Mouse (Mus musculus): ENCODE results near the gene Shisal2a. TPM values are rescaled to one million over a fixed set of nuclear protein-coding genes. Genes with fewer than 3 reads are reported as not detected.

The Shisal2a gene
- polyA plus RNA-seq, 1 experiment, result 1.4 TPM

GRCm38 (mm10) chr4:108344631-108345083, 38.5 kb downstream of the Shisal2a start:
- peaks cover 5% of the 10 kb centered on the region for H3K4me1 ChIP-seq (ENCODE audit: control insufficient read depth, insufficient read depth, low read length)

GRCm38 (mm10) chr4:108339277-108339690, 43.9 kb downstream of the Shisal2a start:
- Histone ChIP-seq H3K27ac (ENCODE audit: insufficient read depth, low read length) (peak overlapping the region; percentile 77), H3K27me3 (ENCODE audit: control insufficient read depth, insufficient read depth, low read length, poor library complexity, severe bottlenecking) (no peaks in the 10 kb centered on the region), H3K36me3 (ENCODE audit: control insufficient read depth, insufficient read depth, low read length, poor library complexity, severe bottlenecking) (peaks cover 10% of the 10 kb centered on the region), H3K4me1 (ENCODE audit: control insufficient read depth, insufficient read depth, low read length) (no peaks in the 10 kb centered on the region), H3K4me3 (ENCODE audit: low read depth, low read length) (no peak overlapping the region), H3K9ac (ENCODE audit: low read depth, poor library complexity, severe bottlenecking) (no peak overlapping the region), H3K9me3 (replicated peaks; ENCODE audit: control insufficient read depth, insufficient read depth, low read length, poor library complexity, severe bottlenecking) (no peaks in the 10 kb centered on the region)
- TF ChIP-seq CTCF (IDR thresholded peaks at IDR 0.05; ENCODE audit: low read depth, low read length) (peak; percentile 27), EP300 (IDR thresholded peaks at IDR 0.05; ENCODE audit: insufficient read depth, low read depth, low read length) (no peak), POLR2A (IDR thresholded peaks at IDR 0.05; ENCODE audit: insufficient read depth, low read length) (no peak)

More at GRCm38 (mm10) chr4:108344631-108345083, 38.5 kb downstream of the Shisal2a start:
- H3K27ac ChIP-seq (ENCODE audit: insufficient read depth, low read length), result no peak overlapping the region
- no peaks in the 10 kb centered on the region for H3K9me3 ChIP-seq (replicated peaks; ENCODE audit: control insufficient read depth, insufficient read depth, low read length, poor library complexity, severe bottlenecking)
- no peaks in the 10 kb centered on the region for H3K27me3 ChIP-seq (ENCODE audit: control insufficient read depth, insufficient read depth, low read length, poor library complexity, severe bottlenecking)
- TF ChIP-seq POLR2A (IDR thresholded peaks at IDR 0.05; ENCODE audit: insufficient read depth, low read length) (no peak), EP300 (IDR thresholded peaks at IDR 0.05; ENCODE audit: insufficient read depth, low read depth, low read length) (no peak), CTCF (IDR thresholded peaks at IDR 0.05; ENCODE audit: low read depth, low read length) (no peak)
- no peak overlapping the region for H3K4me3 ChIP-seq (ENCODE audit: low read depth, low read length)
- H3K9ac ChIP-seq (ENCODE audit: low read depth, poor library complexity, severe bottlenecking), result no peak overlapping the region
- no peaks in the 10 kb centered on the region for H3K36me3 ChIP-seq (ENCODE audit: control insufficient read depth, insufficient read depth, low read length, poor library complexity, severe bottlenecking)

- Histone ChIP-seq H3K27ac (ENCODE audit: insufficient read depth, low read length) (peak overlapping the region; percentile 77), H3K27me3 (ENCODE audit: control insufficient read depth, insufficient read depth, low read length, poor library complexity, severe bottlenecking) (no peaks in the 10 kb centered on the region), H3K4me1 (ENCODE audit: control insufficient read depth, insufficient read depth, low read length) (no peaks in the 10 kb centered on the region), H3K36me3 (ENCODE audit: control insufficient read depth, insufficient read depth, low read length, poor library complexity, severe bottlenecking) (peaks cover 10% of the 10 kb centered on the region), H3K9me3 (replicated peaks; ENCODE audit: control insufficient read depth, insufficient read depth, low read length, poor library complexity, severe bottlenecking) (no peaks in the 10 kb centered on the region), H3K4me3 (ENCODE audit: low read depth, low read length) (no peak overlapping the region), H3K9ac (ENCODE audit: low read depth, poor library complexity, severe bottlenecking) (no peak overlapping the region)
- TF ChIP-seq POLR2A (IDR thresholded peaks at IDR 0.05; ENCODE audit: insufficient read depth, low read length), result no peak
- no peak for TF ChIP-seq EP300 (IDR thresholded peaks at IDR 0.05; ENCODE audit: insufficient read depth, low read depth, low read length)
- TF ChIP-seq CTCF (IDR thresholded peaks at IDR 0.05; ENCODE audit: low read depth, low read length), result no peak
Measured at GRCm38 (mm10) chr4:108338811-108339210, 44.3 kb downstream of the Shisal2a start.

- Histone ChIP-seq H3K27me3 (ENCODE audit: control insufficient read depth, insufficient read depth, low read length, poor library complexity, severe bottlenecking) (no peaks in the 10 kb centered on the region), H3K4me3 (ENCODE audit: low read depth, low read length) (no peak overlapping the region), H3K4me1 (ENCODE audit: control insufficient read depth, insufficient read depth, low read length) (no peaks in the 10 kb centered on the region), H3K9ac (ENCODE audit: low read depth, poor library complexity, severe bottlenecking) (no peak overlapping the region), H3K9me3 (replicated peaks; ENCODE audit: control insufficient read depth, insufficient read depth, low read length, poor library complexity, severe bottlenecking) (no peaks in the 10 kb centered on the region), H3K27ac (ENCODE audit: insufficient read depth, low read length) (peak overlapping the region; percentile 77), H3K36me3 (ENCODE audit: control insufficient read depth, insufficient read depth, low read length, poor library complexity, severe bottlenecking) (peaks cover 11% of the 10 kb centered on the region)
- TF ChIP-seq CTCF (IDR thresholded peaks at IDR 0.05; ENCODE audit: low read depth, low read length) (no peak), POLR2A (IDR thresholded peaks at IDR 0.05; ENCODE audit: insufficient read depth, low read length) (no peak), EP300 (IDR thresholded peaks at IDR 0.05; ENCODE audit: insufficient read depth, low read depth, low read length) (no peak)
Measured at GRCm38 (mm10) chr4:108338321-108338733, 44.8 kb downstream of the Shisal2a start.

- Histone ChIP-seq H3K36me3 (ENCODE audit: control insufficient read depth, insufficient read depth, low read length, poor library complexity, severe bottlenecking) (peaks cover 14% of the 10 kb centered on the region), H3K4me1 (ENCODE audit: control insufficient read depth, insufficient read depth, low read length) (no peaks in the 10 kb centered on the region), H3K27ac (ENCODE audit: insufficient read depth, low read length) (peak overlapping the region; percentile 77), H3K9ac (ENCODE audit: low read depth, poor library complexity, severe bottlenecking) (no peak overlapping the region), H3K4me3 (ENCODE audit: low read depth, low read length) (no peak overlapping the region), H3K9me3 (replicated peaks; ENCODE audit: control insufficient read depth, insufficient read depth, low read length, poor library complexity, severe bottlenecking) (no peaks in the 10 kb centered on the region), H3K27me3 (ENCODE audit: control insufficient read depth, insufficient read depth, low read length, poor library complexity, severe bottlenecking) (no peaks in the 10 kb centered on the region)
- TF ChIP-seq EP300 (IDR thresholded peaks at IDR 0.05; ENCODE audit: insufficient read depth, low read depth, low read length), result no peak
- no peak for TF ChIP-seq CTCF (IDR thresholded peaks at IDR 0.05; ENCODE audit: low read depth, low read length)
- TF ChIP-seq POLR2A (IDR thresholded peaks at IDR 0.05; ENCODE audit: insufficient read depth, low read length), result no peak
Measured at GRCm38 (mm10) chr4:108337817-108338216, 45.3 kb downstream of the Shisal2a start.

GRCm38 (mm10) chr4:108336765-108337164, 46.4 kb downstream of the Shisal2a start:
- Histone ChIP-seq H3K9me3 (replicated peaks; ENCODE audit: control insufficient read depth, insufficient read depth, low read length, poor library complexity, severe bottlenecking) (no peaks in the 10 kb centered on the region), H3K36me3 (ENCODE audit: control insufficient read depth, insufficient read depth, low read length, poor library complexity, severe bottlenecking) (peaks cover 23% of the 10 kb centered on the region), H3K4me3 (ENCODE audit: low read depth, low read length) (no peak overlapping the region), H3K9ac (ENCODE audit: low read depth, poor library complexity, severe bottlenecking) (no peak overlapping the region), H3K27me3 (ENCODE audit: control insufficient read depth, insufficient read depth, low read length, poor library complexity, severe bottlenecking) (no peaks in the 10 kb centered on the region), H3K4me1 (ENCODE audit: control insufficient read depth, insufficient read depth, low read length) (no peaks in the 10 kb centered on the region), H3K27ac (ENCODE audit: insufficient read depth, low read length) (no peak overlapping the region; the same call in 1 of the 2 replicates)
- TF ChIP-seq POLR2A (IDR thresholded peaks at IDR 0.05; ENCODE audit: insufficient read depth, low read length) (no peak), EP300 (IDR thresholded peaks at IDR 0.05; ENCODE audit: insufficient read depth, low read depth, low read length) (no peak), CTCF (IDR thresholded peaks at IDR 0.05; ENCODE audit: low read depth, low read length) (no peak)

All from ES-Bruce4 (cell line).